Mouse (Mus musculus): Measurements from ENCODE around the gene Cacna2d4. TPM values are rescaled to one million over a fixed set of nuclear protein-coding genes. Genes with fewer than 3 reads are reported as not detected.

The Cacna2d4 gene
- total and polyA plus RNA-seq, 3 experiments, result 0.33 TPM; not detected in 2

- Histone ChIP-seq H3K4me1 (ENCODE audit: insufficient read depth, low read depth, low read length) (no peaks in the 10 kb centered on the region), H3K4me3 (ENCODE audit: low read depth, low read length) (no peak overlapping the region), H3K27me3 (ENCODE audit: insufficient read depth, low read length) (no peaks in the 10 kb centered on the region; the same call in 1 of the 2 replicates), H3K36me3 (replicated peaks) (peaks cover 3% of the 10 kb centered on the region), H3K9me3 (replicated peaks) (no peaks in the 10 kb centered on the region)
- ATAC-seq (ENCODE audit: extremely low read depth, insufficient number of reproducible peaks, low FRiP score, poor library complexity, severe bottlenecking), result no peak
- DNase-seq (ENCODE audit: low spot score), result no peak
- TF ChIP-seq GATA2 (IDR thresholded peaks at IDR 0.05; ENCODE audit: borderline replicate concordance, low read depth, low read length), result no peak
- no peak for TF ChIP-seq POLR2AphosphoS5 (IDR thresholded peaks at IDR 0.05; ENCODE audit: insufficient replicate concordance, low read depth, low read length)
- TF ChIP-seq GATA1 (IDR thresholded peaks at IDR 0.05; ENCODE audit: borderline replicate concordance, low read length), result no peak
- no peak for TF ChIP-seq TAL1 (conservative IDR thresholded peaks at IDR 0.05; ENCODE audit: low read depth, low read length)
- no peak for TF ChIP-seq CTCF (IDR thresholded peaks at IDR 0.05; ENCODE audit: low read depth, low read length)
Measured at GRCm38 (mm10) chr6:119227001-119227400, 9.3 kb upstream of the Cacna2d4 start.

DNA sequence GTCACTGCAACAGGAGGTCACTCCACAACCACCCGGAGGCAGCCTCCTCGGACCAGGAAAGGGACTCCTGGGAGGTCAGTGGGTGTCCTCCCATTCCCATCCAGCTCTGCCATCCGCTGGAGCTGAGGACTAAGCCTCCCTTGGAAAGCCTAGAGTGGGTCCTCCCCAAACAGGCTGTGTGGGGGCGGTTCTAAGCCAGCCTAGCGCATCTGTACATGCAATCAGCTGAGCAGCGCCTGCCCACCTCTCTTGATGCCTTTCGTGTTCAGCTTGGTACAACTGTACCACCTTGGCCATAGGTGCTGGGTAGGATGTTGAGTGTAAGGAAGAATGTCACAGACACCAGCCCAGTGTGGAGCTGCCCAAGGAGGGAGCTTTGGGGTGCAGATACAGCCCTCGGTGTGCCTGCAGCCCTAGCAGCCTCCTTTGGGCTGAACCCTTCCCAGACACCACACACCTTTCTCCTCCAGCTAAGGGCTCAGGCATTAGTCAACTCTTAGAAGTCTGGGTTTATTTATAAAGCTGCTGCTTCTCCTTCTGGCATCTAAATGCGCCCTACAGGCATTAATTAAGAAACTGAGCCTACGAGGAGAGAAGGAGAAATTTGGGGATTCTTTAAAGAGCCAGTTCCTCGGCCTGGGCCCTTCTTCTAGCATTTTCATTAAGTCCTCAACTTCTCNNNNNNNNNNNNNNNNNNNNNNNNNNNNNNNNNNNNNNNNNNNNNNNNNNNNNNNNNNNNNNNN, 7.3 kb upstream of the Cacna2d4 start:
- TF ChIP-seq GATA1 (IDR thresholded peaks at IDR 0.05; ENCODE audit: borderline replicate concordance, low read length) (no peak), TAL1 (conservative IDR thresholded peaks at IDR 0.05; ENCODE audit: low read depth, low read length) (no peak), GATA2 (IDR thresholded peaks at IDR 0.05; ENCODE audit: borderline replicate concordance, low read depth, low read length) (no peak), CTCF (IDR thresholded peaks at IDR 0.05; ENCODE audit: low read depth, low read length) (no peak), POLR2AphosphoS5 (IDR thresholded peaks at IDR 0.05; ENCODE audit: insufficient replicate concordance, low read depth, low read length) (no peak)
- ATAC-seq (ENCODE audit: extremely low read depth, insufficient number of reproducible peaks, low FRiP score, poor library complexity, severe bottlenecking), result no peak
- no peaks in the 10 kb centered on the region; the same call in 1 of the 2 replicates for H3K27me3 ChIP-seq (ENCODE audit: insufficient read depth, low read length)

GRCm38 (mm10) chr6:119233066-119233465, 3.3 kb upstream of the Cacna2d4 start:
- Histone ChIP-seq H3K9me3 (replicated peaks) (no peaks in the 10 kb centered on the region), H3K4me3 (ENCODE audit: low read depth, low read length) (no peak overlapping the region), H3K36me3 (replicated peaks) (no peaks in the 10 kb centered on the region), H3K4me1 (ENCODE audit: insufficient read depth, low read depth, low read length) (no peaks in the 10 kb centered on the region), H3K27me3 (ENCODE audit: insufficient read depth, low read length) (peaks cover 2% of the 10 kb centered on the region; the same call in 1 of the 2 replicates)
- ATAC-seq (ENCODE audit: extremely low read depth, insufficient number of reproducible peaks, low FRiP score, poor library complexity, severe bottlenecking) (no peak), DNase-seq (ENCODE audit: low spot score) (no peak)
- TF ChIP-seq GATA2 (IDR thresholded peaks at IDR 0.05; ENCODE audit: borderline replicate concordance, low read depth, low read length), result no peak
- TF ChIP-seq CTCF (IDR thresholded peaks at IDR 0.05; ENCODE audit: low read depth, low read length), result no peak
- no peak for TF ChIP-seq GATA1 (IDR thresholded peaks at IDR 0.05; ENCODE audit: borderline replicate concordance, low read length)
- no peak for TF ChIP-seq POLR2AphosphoS5 (IDR thresholded peaks at IDR 0.05; ENCODE audit: insufficient replicate concordance, low read depth, low read length)
- no peak for TF ChIP-seq TAL1 (conservative IDR thresholded peaks at IDR 0.05; ENCODE audit: low read depth, low read length)

More for the DNA sequence above, 7.3 kb upstream of the Cacna2d4 start:
- no peak for DNase-seq (ENCODE audit: low spot score)
- Histone ChIP-seq H3K36me3 (replicated peaks) (no peaks in the 10 kb centered on the region), H3K4me1 (ENCODE audit: insufficient read depth, low read depth, low read length) (no peaks in the 10 kb centered on the region), H3K4me3 (ENCODE audit: low read depth, low read length) (no peak overlapping the region), H3K9me3 (replicated peaks) (no peaks in the 10 kb centered on the region)

DNA sequence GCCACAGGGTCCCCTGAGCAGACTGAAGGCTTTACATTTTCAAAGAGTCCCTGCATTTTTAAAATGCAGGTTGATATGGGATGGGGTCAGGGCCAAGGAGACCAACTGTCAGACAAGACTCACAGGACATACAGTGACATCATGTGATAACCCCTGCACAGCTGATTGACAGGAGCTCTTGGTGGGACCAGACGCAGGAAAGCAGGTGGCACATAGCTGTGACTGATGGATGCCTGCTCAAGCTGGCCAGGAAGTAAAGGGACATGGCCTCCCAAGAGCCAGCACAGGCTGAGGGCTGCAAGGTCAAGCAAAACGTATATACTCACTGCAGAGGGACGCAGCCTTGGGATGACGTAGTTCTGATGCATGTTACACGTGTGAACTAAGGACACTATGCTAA, 885 bp upstream of the Cacna2d4 start:
- Histone ChIP-seq H3K9me3 (replicated peaks) (no peaks in the 10 kb centered on the region), H3K4me3 (ENCODE audit: low read depth, low read length) (no peak overlapping the region), H3K4me1 (ENCODE audit: insufficient read depth, low read depth, low read length) (no peaks in the 10 kb centered on the region), H3K36me3 (replicated peaks) (no peaks in the 10 kb centered on the region), H3K27me3 (ENCODE audit: insufficient read depth, low read length) (peaks cover 2% of the 10 kb centered on the region; the same call in 1 of the 2 replicates)
- ATAC-seq (ENCODE audit: extremely low read depth, insufficient number of reproducible peaks, low FRiP score, poor library complexity, severe bottlenecking) (no peak), DNase-seq (ENCODE audit: low spot score) (no peak)
- TF ChIP-seq GATA2 (IDR thresholded peaks at IDR 0.05; ENCODE audit: borderline replicate concordance, low read depth, low read length) (no peak), GATA1 (IDR thresholded peaks at IDR 0.05; ENCODE audit: borderline replicate concordance, low read length) (no peak), POLR2AphosphoS5 (IDR thresholded peaks at IDR 0.05; ENCODE audit: insufficient replicate concordance, low read depth, low read length) (no peak), CTCF (IDR thresholded peaks at IDR 0.05; ENCODE audit: low read depth, low read length) (no peak), TAL1 (conservative IDR thresholded peaks at IDR 0.05; ENCODE audit: low read depth, low read length) (no peak)

GRCm38 (mm10) chr6:119237427-119237989, 1.2 kb downstream of the Cacna2d4 start:
- Histone ChIP-seq H3K9me3 (replicated peaks) (no peaks in the 10 kb centered on the region), H3K27me3 (ENCODE audit: insufficient read depth, low read length) (peaks cover 2% of the 10 kb centered on the region; the same call in 1 of the 2 replicates), H3K36me3 (replicated peaks) (no peaks in the 10 kb centered on the region), H3K4me3 (ENCODE audit: low read depth, low read length) (no peak overlapping the region), H3K4me1 (ENCODE audit: insufficient read depth, low read depth, low read length) (no peaks in the 10 kb centered on the region)
- ATAC-seq (ENCODE audit: extremely low read depth, insufficient number of reproducible peaks, low FRiP score, poor library complexity, severe bottlenecking) (no peak), DNase-seq (ENCODE audit: low spot score) (no peak)
- no peak for TF ChIP-seq TAL1 (conservative IDR thresholded peaks at IDR 0.05; ENCODE audit: low read depth, low read length)
- TF ChIP-seq POLR2AphosphoS5 (IDR thresholded peaks at IDR 0.05; ENCODE audit: insufficient replicate concordance, low read depth, low read length), result no peak
- TF ChIP-seq CTCF (IDR thresholded peaks at IDR 0.05; ENCODE audit: low read depth, low read length), result no peak
- no peak for TF ChIP-seq GATA2 (IDR thresholded peaks at IDR 0.05; ENCODE audit: borderline replicate concordance, low read depth, low read length)
- no peak for TF ChIP-seq GATA1 (IDR thresholded peaks at IDR 0.05; ENCODE audit: borderline replicate concordance, low read length)

GRCm38 (mm10) chr6:119239341-119240005, 3.1 kb downstream of the Cacna2d4 start:
- H3K27me3 ChIP-seq (ENCODE audit: insufficient read depth, low read length), result peaks cover 2% of the 10 kb centered on the region; the same call in 1 of the 2 replicates

More at GRCm38 (mm10) chr6:119239341-119240005, 3.1 kb downstream of the Cacna2d4 start:
- no peak for DNase-seq (ENCODE audit: low spot score)
- Histone ChIP-seq H3K9me3 (replicated peaks) (peaks cover 4% of the 10 kb centered on the region; the same call in 1 of the 2 replicates), H3K4me1 (ENCODE audit: insufficient read depth, low read depth, low read length) (no peaks in the 10 kb centered on the region), H3K36me3 (replicated peaks) (no peaks in the 10 kb centered on the region), H3K4me3 (ENCODE audit: low read depth, low read length) (no peak overlapping the region)
- ATAC-seq (ENCODE audit: extremely low read depth, insufficient number of reproducible peaks, low FRiP score, poor library complexity, severe bottlenecking), result no peak
- TF ChIP-seq POLR2AphosphoS5 (IDR thresholded peaks at IDR 0.05; ENCODE audit: insufficient replicate concordance, low read depth, low read length) (no peak), TAL1 (conservative IDR thresholded peaks at IDR 0.05; ENCODE audit: low read depth, low read length) (no peak), CTCF (IDR thresholded peaks at IDR 0.05; ENCODE audit: low read depth, low read length) (no peak), GATA1 (IDR thresholded peaks at IDR 0.05; ENCODE audit: borderline replicate concordance, low read length) (no peak), GATA2 (IDR thresholded peaks at IDR 0.05; ENCODE audit: borderline replicate concordance, low read depth, low read length) (no peak)

All from G1E (cell line).